Mouse (Mus musculus) R1 (cell line): ENCODE measurements around the gene Grid1.

Experiments
- DNase-seq: peaks from one replicate; pipeline ENCODE4 v3.0.0-alpha.2; 2018; ENCODE audit warnings: low read depth, low spot score

The Grid1 gene

DNA sequence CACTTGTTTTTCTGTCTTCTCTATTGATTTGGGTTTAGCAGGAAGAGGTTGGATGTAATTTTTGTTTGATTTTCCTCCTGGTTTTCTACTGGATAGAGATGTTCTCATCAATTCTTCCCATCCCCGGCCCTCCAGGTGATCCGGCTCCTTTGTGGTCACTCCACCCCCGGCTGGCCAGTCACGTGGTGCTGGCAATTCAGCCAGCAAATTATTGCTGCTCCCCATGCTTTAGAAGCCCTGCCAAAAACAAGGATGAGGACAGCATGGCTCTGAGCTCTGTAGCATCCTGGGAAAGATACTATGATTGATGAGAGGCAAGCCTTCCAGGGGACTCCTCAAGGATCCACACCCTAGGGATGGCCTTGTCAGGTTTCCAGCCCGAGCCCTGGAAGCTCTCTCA lies 169.2 kb downstream of the Grid1 start:
- DNase-seq = no peak

DNA sequence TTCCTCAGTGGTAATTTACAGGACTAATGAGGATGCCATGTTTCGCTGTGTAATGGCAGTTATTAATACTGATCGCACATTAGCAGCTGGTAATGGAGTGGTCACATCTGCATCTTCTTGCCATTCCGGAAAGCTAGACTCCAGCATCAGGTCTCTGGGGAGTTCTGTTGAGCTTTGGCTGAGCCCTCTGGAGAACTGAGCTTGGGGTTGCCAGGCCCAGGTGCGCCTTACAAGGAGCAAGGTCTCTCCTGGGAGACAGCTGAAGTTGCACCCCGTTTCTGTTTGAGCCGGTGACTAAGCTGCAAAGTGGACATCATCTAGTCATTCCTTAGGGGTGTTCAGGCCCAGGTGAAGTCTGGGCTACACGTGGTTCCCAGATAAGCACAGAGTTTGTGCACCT lies 186.8 kb downstream of the Grid1 start:
- DNase-seq = no peak

DNA sequence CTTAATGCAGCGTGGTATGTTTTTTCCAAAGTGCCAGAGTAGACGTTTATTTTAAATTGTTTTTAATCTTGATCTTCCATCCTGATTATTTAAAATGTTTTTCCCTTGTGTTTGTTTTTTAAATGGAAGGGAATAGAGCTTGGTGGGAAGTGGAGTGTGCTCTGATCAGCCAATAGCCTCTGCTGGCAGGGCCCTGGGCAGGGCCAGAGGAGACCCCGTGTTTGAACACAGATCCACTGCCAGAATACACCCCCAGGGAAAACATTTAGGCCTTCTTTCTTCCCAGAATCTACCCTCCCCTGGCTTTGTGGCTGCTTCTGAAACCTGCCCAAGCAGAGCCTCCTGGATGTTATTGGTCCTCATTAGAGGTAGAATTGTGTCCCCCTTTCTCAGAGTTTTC lies 188.8 kb downstream of the Grid1 start:
- DNase-seq = no peak

DNA sequence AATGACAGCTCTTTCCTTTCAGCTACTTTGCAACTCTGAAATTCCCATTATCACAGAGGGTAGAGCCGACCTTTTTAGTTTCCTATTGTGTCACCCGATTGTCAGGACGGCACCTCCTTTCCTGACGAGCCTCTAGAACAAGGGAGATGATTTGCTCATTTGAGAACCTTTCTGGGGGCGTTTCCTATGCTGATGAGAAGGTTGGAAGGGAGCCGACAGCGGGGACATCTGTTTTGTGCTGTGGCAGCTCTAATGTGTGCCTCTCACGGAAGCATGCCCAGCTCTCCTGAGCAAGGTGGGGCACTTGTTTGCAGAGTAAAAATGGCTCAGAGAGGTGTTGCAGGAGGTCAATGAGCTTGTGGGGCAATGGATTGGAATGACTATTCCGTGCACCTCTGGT lies 189.2 kb downstream of the Grid1 start:
- peak; percentile 75 for DNase-seq

DNA sequence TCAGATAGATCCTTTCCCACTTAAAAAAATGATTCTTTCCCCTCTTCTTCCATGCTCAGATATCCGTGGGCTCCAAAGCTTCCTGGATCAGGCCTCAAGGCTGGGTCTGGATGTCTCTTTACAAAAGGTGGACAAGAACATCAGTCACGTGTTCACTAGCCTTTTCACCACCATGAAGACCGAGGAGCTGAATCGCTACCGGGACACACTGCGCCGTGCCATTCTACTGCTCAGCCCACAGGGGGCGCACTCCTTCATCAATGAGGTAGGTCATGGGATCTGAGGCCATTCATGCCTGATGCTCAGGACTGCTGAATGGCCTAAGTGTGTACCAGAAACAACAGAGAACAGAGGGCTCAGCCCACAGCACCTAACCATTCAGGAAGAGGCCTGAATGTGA lies 206.8 kb downstream of the Grid1 start:
- DNase-seq = peak; percentile 42

DNA sequence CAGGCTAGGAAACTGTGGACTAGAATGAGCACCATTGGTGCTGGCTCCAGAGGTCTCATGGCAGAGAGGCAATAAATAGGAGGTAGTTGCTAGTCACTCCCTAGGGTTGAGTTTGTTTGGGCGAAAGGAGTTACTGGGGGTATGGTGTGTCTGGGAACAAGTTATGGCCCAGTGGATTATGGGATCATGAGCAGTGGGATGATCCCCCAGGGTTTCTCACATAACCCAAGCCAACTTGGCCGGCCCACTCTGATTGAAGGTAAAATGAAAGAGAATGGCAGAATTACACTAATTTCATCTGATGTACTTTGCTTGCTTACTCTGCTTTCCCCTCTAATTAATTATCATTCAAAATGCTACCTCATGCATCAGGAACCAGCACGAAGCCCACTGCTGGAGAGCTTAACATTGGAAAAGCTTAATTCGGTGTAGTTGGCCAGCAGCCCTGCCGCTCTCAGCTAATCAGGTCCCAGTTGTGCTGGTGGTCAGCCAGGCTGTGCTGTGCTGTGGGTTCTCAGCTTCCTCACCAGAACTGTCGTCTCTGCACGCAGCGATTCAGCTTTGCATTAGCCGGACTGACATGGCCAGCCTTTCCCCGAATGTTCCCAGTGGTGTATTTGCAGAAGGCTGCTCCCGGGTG lies 207.7 kb downstream of the Grid1 start:
- no peak for DNase-seq

DNA sequence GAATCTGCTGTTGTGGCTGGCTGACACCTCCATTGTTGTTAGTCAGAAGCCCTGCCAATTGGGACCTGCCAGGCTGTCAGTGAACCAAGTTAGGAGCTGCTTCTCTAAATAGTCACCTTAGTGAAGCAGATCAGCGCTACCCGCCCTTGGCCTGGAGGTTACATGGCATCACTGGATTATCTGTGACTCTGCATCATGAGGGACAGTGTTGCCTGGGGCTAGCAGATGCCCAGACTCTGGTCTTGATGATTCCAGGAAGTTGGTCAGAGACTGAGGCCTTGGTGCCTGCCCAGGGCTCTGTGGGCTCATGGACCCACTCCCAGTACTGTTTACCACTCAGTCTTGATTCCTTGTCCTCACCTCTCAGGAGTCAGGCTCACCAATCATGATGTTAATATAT lies 209.7 kb downstream of the Grid1 start:
- no peak for DNase-seq

DNA sequence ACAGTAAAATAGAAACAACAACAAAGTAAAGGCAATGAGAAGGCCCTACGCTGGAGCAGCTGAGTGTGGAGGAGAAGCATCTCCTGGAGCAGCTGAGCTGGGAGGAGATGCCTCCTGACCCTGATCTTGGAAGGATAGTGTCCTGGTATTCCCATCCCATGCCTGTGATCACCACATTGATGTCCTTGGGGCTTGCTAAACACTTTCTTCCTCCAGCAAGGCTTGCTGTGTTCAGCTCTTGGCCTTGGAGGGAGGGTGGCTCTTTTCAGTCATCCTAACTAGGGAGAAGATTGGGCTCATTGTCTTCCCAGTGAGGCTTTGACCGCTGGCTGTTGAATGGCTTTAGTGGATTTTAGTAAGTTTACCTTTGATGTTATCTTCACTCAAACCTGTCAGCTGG lies 210.4 kb downstream of the Grid1 start:
- DNase-seq = no peak

DNA sequence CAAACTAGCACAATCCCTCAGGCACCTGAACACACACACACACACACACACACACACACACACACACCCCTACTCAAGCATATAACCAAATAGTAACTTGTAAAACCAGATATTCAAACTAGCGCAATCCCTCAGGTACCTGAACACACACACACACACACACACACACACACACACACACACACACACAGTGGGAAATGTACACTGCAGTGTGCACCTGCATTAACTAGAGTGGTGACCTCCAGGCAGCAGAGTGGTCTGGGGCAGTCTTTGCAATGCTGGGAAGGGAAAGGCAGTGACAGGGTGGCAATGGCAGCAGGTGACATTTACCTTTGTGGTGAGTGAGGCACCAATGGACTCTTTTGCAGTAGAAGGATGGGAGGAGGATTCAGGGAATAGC lies 212.4 kb downstream of the Grid1 start:
- DNase-seq = no peak

DNA sequence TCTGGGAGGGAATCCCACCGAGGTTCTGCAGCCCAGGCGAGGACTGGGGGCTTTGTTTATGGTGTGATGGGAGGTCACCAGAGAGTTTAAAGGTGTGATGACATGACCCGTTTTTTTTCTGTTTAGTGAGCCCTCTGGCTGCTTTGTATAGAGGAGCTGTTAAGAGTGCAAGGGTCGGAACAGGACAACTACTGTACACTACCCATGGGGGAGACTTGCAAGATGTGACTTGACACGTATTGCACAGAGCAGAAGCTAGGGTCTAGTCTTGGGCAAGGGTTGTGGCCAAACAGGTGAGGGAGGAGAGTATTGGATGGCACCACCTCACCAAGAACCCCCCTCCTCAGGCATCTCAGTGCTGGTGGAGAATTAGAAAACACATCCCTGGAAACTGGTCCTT lies 224.4 kb downstream of the Grid1 start:
- no peak for DNase-seq

DNA sequence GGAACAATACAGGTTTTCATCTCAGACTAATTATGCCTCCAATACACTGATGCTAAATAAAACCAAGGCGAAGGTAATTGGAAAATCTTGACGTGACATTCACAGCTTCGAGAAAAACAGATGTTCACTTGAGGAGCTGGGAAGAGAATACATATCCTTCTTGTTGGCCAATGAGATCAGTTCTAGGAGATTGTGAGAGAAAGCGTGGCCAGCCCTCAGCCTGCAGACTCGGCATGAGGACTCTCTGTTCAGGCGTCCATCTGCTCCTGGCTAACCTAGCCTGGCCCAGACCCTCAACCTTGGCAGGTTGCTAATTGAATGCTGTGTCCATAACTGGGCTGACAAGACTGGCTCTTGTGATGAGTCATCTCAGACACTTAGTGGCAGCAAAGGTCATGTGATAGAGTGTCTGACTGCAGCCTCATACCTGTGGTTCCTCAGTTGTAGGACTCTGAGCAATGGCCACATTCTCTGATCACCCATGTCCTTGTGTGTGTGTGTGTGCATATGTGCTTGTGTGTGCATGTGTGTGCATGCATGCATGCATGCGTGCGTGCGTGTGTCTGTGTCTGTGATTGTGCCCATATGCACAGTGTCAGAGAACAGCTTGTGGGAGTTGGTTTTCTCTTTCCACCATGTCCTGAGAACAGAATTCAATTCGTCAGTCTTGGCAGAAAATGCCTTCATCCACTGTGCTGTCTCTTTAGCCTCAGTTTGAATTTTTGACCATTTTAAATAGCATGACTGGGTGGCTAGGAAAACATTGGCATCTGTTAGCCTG lies 225.2 kb downstream of the Grid1 start:
- DNase-seq = no peak

DNA sequence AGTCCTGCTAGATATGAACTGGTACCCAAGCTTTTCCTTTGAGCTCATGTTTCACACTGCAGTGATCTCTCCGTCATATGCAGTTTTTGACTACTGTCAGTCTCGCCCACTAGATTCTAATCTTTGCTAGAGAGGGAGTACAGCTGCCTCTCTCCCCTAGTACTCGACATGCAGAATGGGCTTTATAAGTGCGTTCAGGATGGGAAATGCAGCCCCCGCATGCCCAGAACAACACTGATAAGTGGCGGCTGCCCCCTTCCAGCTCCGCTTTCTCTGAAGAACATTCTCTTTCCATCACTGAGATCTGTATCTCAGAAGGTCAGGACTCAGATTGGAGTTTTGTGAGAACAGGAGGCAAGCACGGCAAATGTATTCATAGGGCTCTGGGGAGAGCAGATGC lies 229.3 kb downstream of the Grid1 start:
- no peak for DNase-seq

DNA sequence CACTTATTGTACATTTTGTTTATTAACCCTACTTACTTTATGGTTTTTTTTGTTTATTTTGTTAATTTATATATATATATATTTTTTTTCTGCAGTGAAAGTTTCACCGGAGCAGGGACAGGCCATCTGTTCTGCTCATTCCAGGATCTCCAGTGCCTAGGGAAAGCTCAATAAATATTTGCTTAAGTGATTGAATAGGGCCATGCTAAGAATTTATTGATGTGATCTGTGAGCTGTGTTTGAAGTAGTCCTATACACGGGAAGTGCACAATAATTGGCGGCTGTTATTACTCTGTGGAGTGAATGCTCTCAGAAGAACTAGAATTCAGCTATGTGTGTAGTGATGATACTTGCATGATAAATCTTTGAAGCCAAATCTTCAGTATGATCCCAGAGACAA lies 234.2 kb downstream of the Grid1 start:
- no peak for DNase-seq

DNA sequence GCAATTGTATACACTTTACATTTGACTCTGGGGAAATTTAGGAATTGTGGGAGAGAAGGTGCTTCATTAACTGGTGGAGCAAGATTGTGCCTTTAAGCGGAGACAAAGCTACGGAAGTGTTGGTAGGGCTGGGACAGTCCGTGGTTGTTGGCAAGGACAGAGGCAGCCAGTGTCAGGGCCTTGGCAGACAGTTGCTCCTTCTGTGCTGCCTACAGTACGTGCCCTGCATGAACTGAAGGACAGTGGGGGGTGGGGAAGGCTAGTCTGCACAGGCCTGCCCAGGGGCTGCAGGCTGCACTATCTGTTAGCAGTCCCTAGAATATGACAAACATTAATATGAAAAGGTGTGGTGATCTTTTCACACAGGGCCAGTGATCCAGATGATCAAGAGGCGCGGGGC lies 254.7 kb downstream of the Grid1 start:
- no peak for DNase-seq

DNA sequence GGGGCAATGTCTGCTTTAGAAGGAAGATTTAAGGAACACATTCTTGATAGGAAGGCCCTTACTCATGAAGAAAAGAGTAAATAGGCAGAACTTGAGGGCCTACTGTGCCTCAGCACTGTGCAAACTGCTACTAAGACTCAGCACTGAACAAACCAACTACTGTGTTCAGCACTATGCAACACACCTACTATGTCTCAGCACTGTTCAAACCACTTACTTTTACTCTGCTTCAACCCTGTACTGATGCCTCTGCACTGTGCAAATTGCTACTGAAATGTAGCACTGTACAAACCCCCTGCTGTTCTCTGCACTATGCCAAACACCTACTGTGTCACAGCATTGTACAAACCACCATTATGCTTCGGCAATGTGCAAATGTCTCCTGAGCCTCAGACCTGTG lies 260.0 kb downstream of the Grid1 start:
- no peak for DNase-seq

DNA sequence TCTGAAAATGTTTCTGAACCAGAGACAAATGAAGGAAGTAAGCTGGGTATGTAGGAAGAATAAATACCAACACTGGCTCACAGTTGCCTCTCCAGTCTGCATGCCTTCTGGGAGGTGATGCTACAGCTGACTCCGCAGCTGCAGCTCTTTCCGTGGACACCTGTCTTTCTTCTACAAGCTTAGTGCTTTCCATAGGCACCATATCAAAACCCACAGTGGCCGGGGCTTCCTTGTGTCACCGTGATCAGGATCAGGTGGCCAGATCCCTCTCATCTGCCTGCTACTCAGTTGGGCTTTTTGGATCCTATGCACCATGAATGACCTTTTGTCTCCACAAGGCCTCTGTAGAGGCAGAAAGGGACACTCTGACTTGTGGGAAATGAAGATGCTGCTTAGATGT lies 272.7 kb downstream of the Grid1 start:
- no peak for DNase-seq

DNA sequence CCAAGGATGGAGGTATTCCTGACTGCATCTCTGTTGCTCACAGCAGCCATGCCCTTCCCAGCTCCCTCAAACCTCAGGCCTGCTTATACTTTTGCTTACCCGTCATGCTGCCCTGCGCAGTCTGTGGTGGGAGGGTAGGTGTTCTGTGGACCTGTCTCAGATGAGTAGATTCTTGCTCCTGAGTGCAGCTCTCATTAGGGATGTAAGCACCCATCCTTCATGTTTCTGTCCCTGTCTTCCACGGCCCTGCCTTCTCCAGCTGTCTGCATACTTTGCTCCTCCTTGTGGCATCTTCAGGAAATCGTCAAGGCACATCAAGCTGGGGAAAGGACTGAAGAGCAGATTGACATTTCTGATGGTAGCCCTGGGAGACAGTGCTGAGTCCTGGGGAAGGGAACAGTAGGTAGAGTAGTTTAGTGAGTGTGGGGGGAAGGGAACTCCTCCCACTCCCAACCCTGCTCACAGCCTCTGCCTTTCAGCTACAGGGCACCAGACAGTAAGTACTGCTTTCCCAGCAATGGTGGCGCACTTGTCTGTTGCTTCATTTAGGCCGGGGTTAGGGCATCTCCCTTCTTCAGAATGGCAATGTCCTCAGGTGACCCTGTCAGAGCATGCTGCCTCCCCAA lies 273.8 kb downstream of the Grid1 start:
- DNase-seq = peak; percentile 10

DNA sequence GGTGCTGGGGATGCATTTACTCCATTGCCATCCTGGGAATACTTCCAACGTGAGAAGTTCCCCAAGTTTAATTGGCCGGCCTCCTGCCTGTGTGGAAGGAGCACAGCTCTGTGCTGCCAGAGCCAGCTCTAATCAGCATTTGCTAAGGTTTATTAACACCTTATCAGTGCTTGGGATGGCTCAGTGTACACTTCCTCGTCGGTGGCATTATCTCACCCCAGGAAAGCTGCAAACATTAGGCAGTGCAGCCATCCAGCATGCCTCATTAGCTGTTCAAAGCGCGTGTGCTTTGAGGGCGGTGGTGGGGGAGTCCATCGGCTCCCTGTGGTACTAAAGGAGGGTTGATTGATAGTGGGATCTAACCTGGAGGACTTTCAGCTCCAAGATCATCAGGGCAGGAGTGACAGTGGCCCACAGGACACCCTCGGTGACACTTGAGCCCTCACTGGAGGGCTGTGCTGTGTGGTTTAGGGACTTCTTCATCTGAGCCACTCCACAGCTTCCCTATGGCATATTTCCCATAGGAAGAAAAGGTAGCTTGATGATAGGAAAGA lies 275.7 kb downstream of the Grid1 start:
- no peak for DNase-seq

DNA sequence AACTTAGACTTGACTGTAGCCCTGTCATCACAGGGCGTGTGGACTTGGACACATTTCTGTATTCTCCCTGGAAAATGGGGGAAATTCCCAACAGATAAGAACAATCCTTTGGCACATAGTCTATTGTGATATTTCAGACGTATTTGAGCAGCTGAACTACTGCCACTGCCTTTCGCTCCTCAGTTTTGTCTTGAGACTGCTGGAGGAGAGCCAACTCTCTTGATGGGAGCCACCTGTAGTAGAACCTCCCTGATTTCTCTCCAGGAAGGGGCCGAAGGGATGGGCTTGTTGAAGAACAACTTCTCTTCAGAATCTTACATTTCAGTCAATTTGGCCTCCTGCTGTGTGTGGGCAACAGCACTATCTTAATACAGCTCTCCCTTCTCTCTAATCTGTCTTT lies 276.2 kb downstream of the Grid1 start:
- peak; percentile 31 for DNase-seq

DNA sequence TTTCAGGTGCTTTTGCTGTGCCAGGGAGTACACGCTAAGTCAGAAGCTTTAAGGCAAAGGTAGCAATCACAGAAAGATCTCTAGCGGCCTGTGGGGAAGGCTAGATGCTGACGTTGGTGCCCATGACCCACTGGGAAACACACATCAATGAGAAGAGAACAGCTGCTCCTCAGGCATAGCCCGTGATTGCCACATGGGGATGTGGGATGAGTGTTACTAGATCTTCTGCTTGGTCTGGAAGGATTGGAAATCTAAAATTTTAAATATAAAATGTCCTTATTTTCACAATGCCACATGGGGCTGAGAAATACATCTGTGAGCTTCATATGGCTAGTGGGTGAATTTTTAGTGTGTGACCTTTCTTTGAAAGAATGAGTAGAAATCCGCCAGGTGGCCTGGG lies 277.3 kb downstream of the Grid1 start:
- no peak for DNase-seq

DNA sequence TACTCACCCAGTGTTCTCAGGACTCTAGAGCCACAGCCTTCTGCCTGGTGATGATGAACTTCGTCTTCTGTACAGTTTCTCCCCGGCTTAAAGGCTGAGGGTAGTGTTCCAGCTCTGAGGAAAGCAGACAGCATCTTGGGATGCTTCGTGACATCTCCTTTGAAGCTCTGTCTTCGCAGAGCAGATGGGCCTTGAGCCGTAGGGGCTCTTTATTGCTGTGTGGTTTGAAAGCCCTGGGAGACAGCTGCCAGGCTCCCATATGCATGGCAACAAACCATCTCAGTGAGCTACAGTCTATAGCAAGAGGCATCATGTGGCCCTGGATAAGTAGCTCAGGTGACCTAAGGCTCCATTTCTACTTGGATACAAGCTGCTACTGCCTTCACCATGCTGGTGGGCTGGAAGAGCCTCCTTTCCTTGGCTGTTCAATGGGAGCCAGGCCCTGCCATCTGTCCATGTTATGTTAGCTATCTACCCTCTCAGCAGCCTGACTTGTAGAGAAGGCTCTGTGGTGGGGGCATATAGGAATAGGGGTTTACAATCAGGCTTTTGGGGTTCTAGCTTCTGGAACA lies 283.8 kb downstream of the Grid1 start:
- no peak for DNase-seq

DNA sequence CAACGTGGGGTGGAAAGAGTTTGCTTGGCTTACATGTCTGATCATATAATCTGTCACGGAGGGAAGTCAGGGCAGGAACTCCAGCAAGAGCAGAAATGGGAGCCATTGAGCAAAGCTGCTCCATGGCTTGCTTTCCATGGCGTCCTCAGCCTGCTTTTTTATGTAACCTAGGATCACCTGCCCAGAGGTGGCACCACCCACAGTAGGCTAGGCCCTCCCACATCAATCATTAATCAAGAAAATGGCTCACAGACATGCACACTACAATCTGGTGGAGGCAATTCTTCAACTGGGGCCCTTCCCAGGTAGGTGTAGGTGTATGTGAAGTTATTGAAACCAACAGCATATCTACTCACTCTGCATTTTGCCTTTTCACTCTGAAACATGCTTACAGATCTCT lies 287.7 kb downstream of the Grid1 start:
- DNase-seq = no peak

DNA sequence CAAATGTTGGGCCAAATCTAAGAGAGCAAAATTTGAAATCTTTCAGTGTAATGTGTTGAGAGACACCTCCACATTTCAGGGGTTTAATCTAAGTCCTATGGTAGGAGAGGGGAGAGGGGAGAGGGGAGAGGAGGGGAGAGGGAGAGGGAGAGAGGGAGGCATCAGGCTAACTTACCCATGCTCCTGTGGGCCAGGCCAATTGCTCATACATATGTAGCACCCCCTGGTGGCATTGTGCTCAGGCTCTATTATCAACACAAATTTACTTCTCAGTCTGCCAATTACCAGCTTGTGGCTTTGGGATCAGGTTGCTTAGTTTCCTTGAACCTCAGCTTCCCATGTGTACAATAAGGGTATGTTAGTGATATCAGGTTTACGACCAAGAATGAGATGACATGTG lies 291.0 kb downstream of the Grid1 start:
- DNase-seq = peak; percentile 58
